Mouse (Mus musculus) kidney, postnatal 0 days (tissue): ENCODE results near the gene Stab2. TPM values are rescaled to one million over a fixed set of nuclear protein-coding genes. Genes with fewer than 3 reads are reported as not detected.
A peak's percentile ranks its signal among the peaks of the same experiment; 100 is the strongest.

Experiments used
- ATAC-seq: fragments of 200-750 bp; cut with Nextera tagmentation; replicated peaks from 2 replicates; pipeline ENCODE4 v1.8.0; 2017; ENCODE audit warnings: low read depth, moderate number of reproducible peaks, moderate TSS enrichment, moderate library complexity; ENCODE audit not compliant: low FRiP score
- DNase-seq: peaks from one replicate; pipeline ENCODE4 v3.0.0-alpha.2; 2016; ENCODE audit warnings: low spot score
- H3K27ac ChIP-seq: fragments of 300-500 bp; sonication (generic); 2 replicates; pipeline ENCODE4 v1.5.1; 2014; ENCODE audit warnings: mild to moderate bottlenecking
- H3K27me3 ChIP-seq: fragments of 300-500 bp; sonication (generic); 2 replicates; pipeline ENCODE4 v1.6.1; 2014; ENCODE audit warnings: low read length, mixed read lengths; ENCODE audit not compliant: insufficient read depth
- H3K36me3 ChIP-seq: fragments of 300-500 bp; sonication (generic); 2 replicates; pipeline ENCODE4 v1.6.1; 2014; ENCODE audit warnings: low read length, mixed read lengths; ENCODE audit not compliant: insufficient read depth
- H3K4me1 ChIP-seq: fragments of 300-500 bp; sonication (generic); replicated peaks from 2 replicates; pipeline ENCODE4 v1.6.1; 2014; ENCODE audit warnings: antibody characterized with exemption, low read length, mixed read lengths; ENCODE audit not compliant: insufficient read depth
- H3K4me2 ChIP-seq: fragments of 300-500 bp; sonication (generic); 2 replicates; pipeline ENCODE4 v1.6.1; 2014; ENCODE audit warnings: mild to moderate bottlenecking, low read length, moderate library complexity, mixed read lengths
- H3K4me3 ChIP-seq: fragments of 300-500 bp; sonication (generic); replicated peaks from 2 replicates; pipeline ENCODE4 v1.5.1; 2014; ENCODE audit warnings: low read depth, low read length
- H3K9ac ChIP-seq: fragments of 300-500 bp; sonication (generic); 2 replicates; pipeline ENCODE4 v1.6.1; 2014; ENCODE audit warnings: low read depth, low read length
- H3K9me3 ChIP-seq: fragments of 300-500 bp; sonication (generic); replicated peaks from 2 replicates; pipeline ENCODE4 v1.6.1; 2016; ENCODE audit warnings: low read length, inconsistent platforms, mixed read lengths
- CTCF ChIP-seq: IDR thresholded peaks from 2 replicates; pipeline ENCODE4 v1.5.1; 2016; ENCODE audit warnings: antibody characterized with exemption, low read depth, mild to moderate bottlenecking, moderate library complexity
- WGBS: fragments of 180-500 bp; shearing (Covaris S2); extraction: QIAGEN DNeasy Blood & Tissue Kit; methylation state at CpG from one replicate; pipeline ENCODE4 v1.1.7; 2014; 5-methylcytosine and 5-hydroxymethylcytosine counted together
- polyA plus RNA-seq: library from polyadenylated mRNA; unstranded; fragments of >200 nt; fragmentation: Nextera tagmentation; extraction: Ambion mirVana; gene quantifications from 2 replicates; pipeline ENCODE4 v1.2.1, GENCODE M21; 2015

The Stab2 gene
- polyA plus RNA-seq, 1 experiment from 2014 or later: 0.51 TPM

DNA sequence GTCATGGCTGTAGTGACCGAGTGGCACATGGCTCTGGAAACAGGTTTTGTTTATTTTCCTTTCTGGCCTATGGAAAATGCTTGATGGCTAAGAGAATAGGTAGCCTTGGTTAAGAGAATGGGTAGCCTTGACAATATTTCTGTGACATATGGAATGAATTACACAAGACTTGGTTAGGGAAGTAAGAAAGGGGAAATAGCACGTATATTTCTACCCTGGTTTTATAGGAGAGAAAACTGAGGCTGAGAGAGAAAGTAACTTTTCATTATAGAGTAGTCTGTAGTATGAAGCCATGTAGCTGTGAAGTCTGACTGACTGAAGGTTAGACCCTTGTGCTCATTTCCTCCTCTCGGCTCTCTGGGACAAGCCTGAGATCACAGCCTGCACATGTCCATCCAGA is 180.9 kb downstream of the Stab2 start:
- DNase-seq (no peak), ATAC-seq (no peak)
- Histone ChIP-seq H3K9ac (no peak overlapping the region), H3K4me3 (no peak overlapping the region), H3K27ac (no peak overlapping the region), H3K9me3 (no peaks in the 10 kb centered on the region), H3K4me2 (no peak overlapping the region), H3K27me3 (no peaks in the 10 kb centered on the region), H3K4me1 (no peaks in the 10 kb centered on the region), H3K36me3 (0 out of 2 replicates have a peak, but pooled peaks cover 3% of the 10 kb centered on the region)
- TF ChIP-seq CTCF: no peak
- WGBS: 74% methylated on average over 3 of the region's 3 CpGs

- Histone ChIP-seq H3K27ac (no peak overlapping the region), H3K9me3 (no peaks in the 10 kb centered on the region), H3K9ac (no peak overlapping the region), H3K4me3 (no peak overlapping the region), H3K27me3 (no peaks in the 10 kb centered on the region), H3K4me1 (no peaks in the 10 kb centered on the region), H3K36me3 (0 out of 2 replicates have a peak, but pooled peaks cover 3% of the 10 kb centered on the region), H3K4me2 (no peak overlapping the region)
- no peak for TF ChIP-seq CTCF
- peak; percentile 72; the same call in 1 of the 2 replicates for ATAC-seq
- peak; percentile 12 for DNase-seq
- WGBS: 71% methylated on average over 10 of the region's 10 CpGs
These were observed 181.8 kb downstream of the Stab2 start for GRCm38 (mm10) chr10:86825871-86826522.

GRCm38 (mm10) chr10:86824871-86825270 is 183.0 kb downstream of the Stab2 start:
- no peak overlapping the region for H3K4me3 ChIP-seq
- peak; percentile 55 for DNase-seq
- WGBS: 44% methylated on average over 14 of the region's 14 CpGs
- H3K9me3 ChIP-seq: no peaks in the 10 kb centered on the region
- H3K27ac ChIP-seq: no peak overlapping the region; the same call in 1 of the 2 replicates
- H3K9ac ChIP-seq: no peak overlapping the region
- H3K4me2 ChIP-seq: 0 out of 2 replicates have a peak overlapping the region, but pooled peaks have one; percentile 13
- 0 out of 2 replicates have a peak, but pooled peaks cover 6% of the 10 kb centered on the region for H3K36me3 ChIP-seq
- peak; percentile 75 for ATAC-seq
- 0 out of 2 replicates have a peak, but pooled peaks cover under 1% of the 10 kb centered on the region for H3K4me1 ChIP-seq
- no peak for TF ChIP-seq CTCF
- H3K27me3 ChIP-seq: no peaks in the 10 kb centered on the region

DNA sequence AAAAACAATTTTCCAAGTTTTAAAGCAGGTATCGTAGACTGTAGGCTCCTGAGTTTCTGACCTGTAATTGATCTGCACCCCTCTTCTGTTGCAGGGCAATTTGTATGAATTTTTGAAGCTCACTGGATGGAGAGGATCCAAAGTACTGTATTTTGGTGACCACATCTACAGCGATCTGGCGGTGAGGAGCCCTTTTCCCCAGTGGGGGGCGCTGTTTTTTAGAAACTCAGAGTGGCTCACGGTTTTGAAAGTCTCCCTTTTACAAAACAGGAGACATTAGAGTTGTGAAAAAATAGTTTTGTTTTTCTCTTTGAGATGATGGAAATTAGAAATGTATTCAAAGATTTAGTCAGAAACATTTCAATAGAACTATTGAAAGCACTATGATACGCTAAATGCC is 183.7 kb downstream of the Stab2 start:
- no peak for DNase-seq

DNA sequence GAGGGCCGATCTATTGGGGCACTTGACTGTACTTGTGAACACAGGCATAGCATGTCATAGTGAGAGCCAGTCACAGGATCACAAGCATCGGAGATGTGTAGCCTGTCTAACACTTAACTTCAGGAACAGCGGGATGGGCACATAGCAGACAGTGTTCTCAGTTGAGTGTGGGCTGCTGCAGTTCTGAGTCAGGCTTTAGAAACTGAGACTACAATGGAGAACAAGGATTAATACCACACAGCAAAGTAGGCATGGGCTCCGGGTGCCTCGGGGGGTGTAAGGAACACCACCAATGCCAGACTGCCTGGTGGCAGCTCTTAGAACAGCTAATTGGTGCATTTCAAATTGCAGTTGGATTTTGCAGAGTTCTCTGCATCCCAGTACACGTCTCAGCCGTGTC is 186.8 kb downstream of the Stab2 start:
- Histone ChIP-seq H3K36me3 (0 out of 2 replicates have a peak, but pooled peaks cover 6% of the 10 kb centered on the region), H3K9me3 (no peaks in the 10 kb centered on the region), H3K4me3 (no peak overlapping the region), H3K27ac (no peak overlapping the region), H3K4me1 (0 out of 2 replicates have a peak, but pooled peaks cover 6% of the 10 kb centered on the region), H3K9ac (no peak overlapping the region), H3K4me2 (no peak overlapping the region), H3K27me3 (no peaks in the 10 kb centered on the region)
- ATAC-seq (no peak), DNase-seq (no peak)
- no peak for TF ChIP-seq CTCF
- 97% methylated on average over 7 of the region's 7 CpGs for WGBS

More for the DNA sequence above, 183.7 kb downstream of the Stab2 start:
- Histone ChIP-seq H3K9me3 (no peaks in the 10 kb centered on the region), H3K9ac (no peak overlapping the region), H3K27ac (no peak overlapping the region), H3K4me3 (no peak overlapping the region), H3K36me3 (0 out of 2 replicates have a peak, but pooled peaks cover 6% of the 10 kb centered on the region), H3K27me3 (no peaks in the 10 kb centered on the region), H3K4me1 (0 out of 2 replicates have a peak, but pooled peaks cover 6% of the 10 kb centered on the region), H3K4me2 (no peak overlapping the region)
- ATAC-seq: no peak
- WGBS: 85% methylated on average over 6 of the region's 6 CpGs
- 0 out of 2 replicates have a peak, but pooled peaks have one; percentile 3 for TF ChIP-seq CTCF

DNA sequence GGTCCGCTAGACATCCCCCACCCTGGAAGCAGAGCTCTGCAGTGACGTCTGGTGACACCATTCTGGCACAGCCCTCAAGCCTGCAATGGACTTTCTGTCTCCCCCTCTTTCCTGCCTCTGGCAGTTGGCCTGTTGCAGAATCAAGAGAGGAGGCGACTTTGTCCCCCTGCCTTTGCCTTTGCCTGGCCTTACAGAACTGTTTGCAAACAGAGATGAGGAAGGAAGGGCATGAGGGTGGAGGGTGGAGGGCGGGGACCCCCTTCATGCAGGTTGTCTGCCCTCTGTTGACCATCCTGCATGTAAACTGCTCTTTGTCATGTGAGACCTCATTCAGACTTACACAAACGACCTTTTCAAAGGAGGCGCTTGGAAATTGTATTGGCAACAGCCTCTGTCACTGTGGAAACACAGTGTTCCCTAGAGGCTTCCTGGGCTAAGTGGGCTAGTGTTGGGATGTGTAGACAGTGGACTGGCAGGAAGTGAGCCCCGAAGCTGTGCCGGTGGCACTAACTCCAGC is 188.1 kb downstream of the Stab2 start:
- no peak for ATAC-seq
- no peak overlapping the region for H3K9ac ChIP-seq
- 51% methylated on average over 8 of the region's 8 CpGs for WGBS
- no peak overlapping the region for H3K4me3 ChIP-seq
- peak; percentile 11; the same call in 1 of the 2 replicates for TF ChIP-seq CTCF
- H3K4me2 ChIP-seq: no peak overlapping the region
- no peak overlapping the region for H3K27ac ChIP-seq
- DNase-seq: peak; percentile 48
- no peaks in the 10 kb centered on the region for H3K9me3 ChIP-seq
- H3K27me3 ChIP-seq: no peaks in the 10 kb centered on the region
- 0 out of 2 replicates have a peak, but pooled peaks cover 6% of the 10 kb centered on the region for H3K4me1 ChIP-seq
- 0 out of 2 replicates have a peak, but pooled peaks cover 9% of the 10 kb centered on the region for H3K36me3 ChIP-seq
